Mouse (Mus musculus) cerebellum, adult 2 months (tissue): Measurements from ENCODE around the gene Vmn1r39.

Experiments used
- CTCF ChIP-seq: fragments of 200-500 bp; IDR thresholded peaks from 2 replicates; pipeline ENCODE4 v1.5.1; 2011; ENCODE audit warnings: low read depth, mild to moderate bottlenecking, control low read depth, low read length, moderate library complexity, borderline replicate concordance; ENCODE audit not compliant: insufficient read depth
- POLR2A ChIP-seq: fragments of 200-500 bp; IDR thresholded peaks from 2 replicates; pipeline ENCODE4 v1.6.1; 2011; ENCODE audit warnings: low read length, control low read depth, borderline replicate concordance; ENCODE audit not compliant: insufficient read depth

GRCm38 (mm10) chr6:66858356-66858755, 47.9 kb upstream of the Vmn1r39 start:
- TF ChIP-seq CTCF (no peak), POLR2A (no peak)
